Mouse (Mus musculus) heart, adult 2 months (tissue): ENCODE measurements around the gene Commd9. TPM values are rescaled to one million over a fixed set of nuclear protein-coding genes. Genes with fewer than 3 reads are reported as not detected.

Experiments
- DNase-seq, 2 experiments: peaks; one replicate each; pipeline ENCODE4 v3.0.0; 2021
- H3K27ac ChIP-seq: fragments of 200-600 bp; 2 replicates; pipeline ENCODE4 v1.8.1; 2022
- H3K27me3 ChIP-seq: fragments of 200-500 bp; 2 replicates; pipeline ENCODE4 v1.6.1; 2012; ENCODE audit warnings: mild to moderate bottlenecking, low read length, inconsistent platforms, mixed read lengths; ENCODE audit not compliant: control insufficient read depth, insufficient read depth
- H3K36me3 ChIP-seq: fragments of 200-500 bp; 2 replicates; pipeline ENCODE4 v1.6.1; 2012; ENCODE audit warnings: low read length, inconsistent platforms; ENCODE audit not compliant: control insufficient read depth, insufficient read depth
- H3K4me1 ChIP-seq: fragments of 200-500 bp; 2 replicates; pipeline ENCODE4 v1.6.1; 2011; ENCODE audit warnings: low read length; ENCODE audit not compliant: control insufficient read depth, insufficient read depth
- H3K4me3 ChIP-seq: fragments of 200-600 bp; 2 replicates; pipeline ENCODE4 v1.8.1; 2022
- H3K79me2 ChIP-seq: fragments of 200-500 bp; replicated peaks from 2 replicates; pipeline ENCODE4 v1.6.1; 2012; ENCODE audit warnings: mild to moderate bottlenecking, inconsistent platforms, low read length, moderate library complexity, mixed read lengths; ENCODE audit not compliant: control insufficient read depth, insufficient read depth
- H3K9ac ChIP-seq: fragments of 200-500 bp; 2 replicates; pipeline ENCODE4 v1.6.1; 2012; ENCODE audit warnings: low read depth, mild to moderate bottlenecking, control low read depth, inconsistent platforms, low read length, mixed read lengths
- CTCF ChIP-seq: fragments of 200-600 bp; IDR thresholded peaks from 2 replicates; pipeline ENCODE4 v1.8.1; 2022; ENCODE audit warnings: antibody characterized with exemption, mild to moderate bottlenecking, moderate library complexity
- EP300 ChIP-seq: fragments of 200-500 bp; IDR thresholded peaks from 2 replicates; pipeline ENCODE4 v1.6.1; 2011; ENCODE audit warnings: low read depth, low read length, control low read depth; ENCODE audit not compliant: insufficient read depth
- POLR2A ChIP-seq: fragments of 200-500 bp; IDR thresholded peaks from 2 replicates; pipeline ENCODE4 v1.6.1; 2011; ENCODE audit warnings: mild to moderate bottlenecking, low read depth, low read length, control low read depth; ENCODE audit not compliant: insufficient read depth
- WGBS: fragments of 180-500 bp; shearing (Covaris S2); methylation state at CpG from one replicate; pipeline ENCODE4 v1.1.7; 2018; 5-methylcytosine and 5-hydroxymethylcytosine counted together
- intact Hi-C: fragments of 180-260 bp; cut with DNase I; formaldehyde crosslinking; loops from one replicate; pipeline ENCODE4 v1.15.1; 2025
- polyA plus RNA-seq: library from polyadenylated mRNA; depleted of rRNA; stranded (reverse); fragments of >200 nt; gene quantifications from 2 replicates; pipeline ENCODE4 v1.2.3, GENCODE M21; 2012
- total RNA-seq, 2 experiments: library from RNA; stranded (reverse); gene quantifications; 2 replicates each; pipeline ENCODE4 v1.2.3; 2021

Gene Commd9
- total and polyA plus RNA-seq, 3 experiments: 23.7 to 54.7 (median 26.1) TPM

DNA sequence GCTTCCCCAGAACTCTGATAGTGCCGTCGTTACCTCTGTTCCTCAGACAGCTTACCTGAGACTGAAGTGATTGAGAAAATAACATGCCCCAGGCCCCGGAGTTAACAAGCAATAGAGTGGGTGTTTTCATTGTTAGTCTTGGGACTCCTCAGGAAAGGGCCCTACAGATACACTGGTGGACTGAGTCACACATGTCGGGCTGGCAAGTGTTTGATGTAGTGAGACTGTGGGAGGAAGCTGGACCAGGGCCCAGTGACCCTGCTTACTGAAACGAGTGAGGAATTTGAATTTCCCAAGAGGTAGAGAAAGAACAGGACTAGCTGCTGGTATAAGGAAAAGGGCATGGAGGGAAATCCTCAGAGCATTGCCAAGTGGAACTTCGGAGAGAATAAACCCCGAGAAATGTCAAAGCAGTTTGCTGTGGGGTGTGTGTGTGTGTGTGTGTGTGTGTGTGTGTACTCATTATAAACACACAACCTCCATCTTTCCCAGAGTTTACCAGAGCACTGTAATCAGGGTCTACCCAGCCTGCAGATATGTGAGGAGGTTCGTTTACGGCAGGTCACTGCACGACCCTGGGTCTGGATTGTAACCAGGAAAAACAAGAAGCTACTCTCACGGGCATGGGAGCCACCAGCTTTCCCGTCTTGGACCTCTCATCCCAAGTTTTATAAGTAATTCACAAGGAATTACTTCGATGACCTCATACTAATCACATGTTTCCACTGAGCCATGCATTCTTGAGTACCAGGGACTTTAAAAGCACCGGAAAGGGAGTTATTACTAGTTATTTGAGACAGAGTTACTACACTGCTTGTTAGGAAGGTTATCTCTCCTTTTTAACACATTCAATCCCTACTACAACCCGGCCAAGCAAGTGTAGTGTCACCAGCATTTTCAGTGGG lies 23.6 kb upstream of the Commd9 start:
- TF ChIP-seq CTCF: no peak
- no peak for TF ChIP-seq EP300
- no peak for TF ChIP-seq POLR2A
- Histone ChIP-seq H3K4me3 (no peak overlapping the region), H3K4me1 (no peaks in the 10 kb centered on the region; the same call in none of the 2 replicates), H3K27me3 (0 out of 2 replicates have a peak, but pooled peaks cover 2% of the 10 kb centered on the region), H3K27ac (no peak overlapping the region), H3K79me2 (no peaks in the 10 kb centered on the region), H3K9ac (no peak overlapping the region), H3K36me3 (no peaks in the 10 kb centered on the region)
- peak in 1 of 2 experiments; percentile 51 for DNase-seq
- WGBS: 33% methylated on average over 15 of the region's 15 CpGs
- intact Hi-C loops: no loop called here

DNA sequence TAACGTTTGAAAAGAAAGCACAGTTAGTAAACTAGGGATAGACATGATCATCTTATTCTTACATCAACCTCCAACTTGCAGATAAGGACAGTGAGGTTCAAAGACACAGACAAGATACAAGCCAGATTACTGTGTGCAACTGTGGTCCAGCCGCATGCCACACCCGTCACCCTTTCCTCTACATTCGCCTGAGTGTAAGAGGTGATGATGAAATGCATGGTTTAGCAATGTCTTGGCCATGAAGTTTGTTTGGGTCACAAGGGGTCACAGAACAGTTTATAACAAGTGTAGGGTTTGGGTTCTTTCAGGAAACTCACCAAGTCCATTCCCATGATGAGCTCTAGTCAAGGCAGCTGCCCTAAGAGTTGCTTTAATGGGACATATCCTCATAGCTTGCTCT lies 17.4 kb upstream of the Commd9 start:
- no peak for DNase-seq
- Histone ChIP-seq H3K27me3 (no peaks in the 10 kb centered on the region), H3K4me1 (no peaks in the 10 kb centered on the region), H3K36me3 (no peaks in the 10 kb centered on the region), H3K79me2 (no peaks in the 10 kb centered on the region), H3K9ac (no peak overlapping the region), H3K4me3 (no peak overlapping the region), H3K27ac (no peak overlapping the region)
- intact Hi-C loops: no loop called here
- 77% methylated on average over 4 of the region's 4 CpGs for WGBS
- TF ChIP-seq POLR2A: no peak
- no peak for TF ChIP-seq CTCF
- no peak for TF ChIP-seq EP300

GRCm38 (mm10) chr2:101871179-101871578 lies 14.9 kb upstream of the Commd9 start:
- no peak for TF ChIP-seq POLR2A
- TF ChIP-seq CTCF: peak; percentile 82
- 0 out of 2 replicates have a peak overlapping the region, but pooled peaks have one; percentile 24 for H3K4me3 ChIP-seq
- H3K9ac ChIP-seq: peak overlapping the region; percentile 28
- no peaks in the 10 kb centered on the region for H3K27me3 ChIP-seq
- no peaks in the 10 kb centered on the region for H3K79me2 ChIP-seq
- intact Hi-C loops: loop anchor here (1.0 to 2.0 kb wide), 3 partner anchors 164 to 206 kb away; no protein-coding TSS in a partner anchor
- no peak overlapping the region for H3K27ac ChIP-seq
- H3K36me3 ChIP-seq: no peaks in the 10 kb centered on the region
- no peaks in the 10 kb centered on the region for H3K4me1 ChIP-seq
- DNase-seq: peak; percentile 16 to 39
- 19% methylated on average over 14 of the region's 14 CpGs for WGBS

DNA sequence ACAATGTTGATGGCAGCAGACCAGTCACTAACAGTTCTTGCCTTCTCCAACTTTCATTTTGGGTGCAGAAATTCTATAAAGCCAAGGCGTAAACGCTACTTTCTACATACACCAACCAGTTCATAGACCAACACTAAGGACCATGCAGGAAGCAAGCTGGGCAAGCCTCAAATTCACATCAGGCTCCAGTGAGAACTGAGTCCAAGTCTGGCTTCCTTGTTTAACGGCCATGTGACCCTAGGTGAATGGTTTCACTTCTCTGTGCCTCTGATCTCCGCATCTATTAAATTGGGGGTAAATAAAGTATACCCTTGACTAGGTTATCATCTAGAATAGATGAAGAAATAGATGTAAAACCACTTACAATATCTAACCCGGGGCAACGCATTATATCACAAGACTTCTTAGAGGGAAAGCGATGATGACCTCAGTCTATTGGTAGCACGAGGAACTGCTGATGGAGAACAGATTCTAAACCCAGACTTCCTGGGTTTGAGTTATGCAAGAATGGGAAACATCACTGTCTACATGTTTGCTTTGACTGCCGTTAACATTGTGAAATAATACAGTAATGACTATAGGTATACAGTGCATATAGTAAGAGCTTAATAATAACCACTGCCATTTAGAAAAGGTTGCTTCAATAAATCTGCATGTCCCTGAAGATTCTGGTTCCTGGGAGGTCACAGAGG lies 4.4 kb upstream of the Commd9 start:
- H3K36me3 ChIP-seq: no peaks in the 10 kb centered on the region
- intact Hi-C loops: loop anchor here (10.0 kb wide), 1 partner anchor 1193 kb away; the partner anchor contains the start of genes Apip and Pdhx

GRCm38 (mm10) chr2:101882998-101883397 lies 3.0 kb upstream of the Commd9 start, which contains the start of gene Prr5l:
Gene Prr5l, minus strand, starts transcription at chr2:101883027.
- Histone ChIP-seq H3K27ac (no peak within 1 kb of the TSS), H3K27me3 (no peaks in the 10 kb centered on the region), H3K79me2 (no peaks in the 10 kb centered on the region), H3K36me3 (peaks cover 2% of the 10 kb centered on the region; the same call in 1 of the 2 replicates), H3K4me3 (no peak within 1 kb of the TSS), H3K9ac (no peak within 1 kb of the TSS), H3K4me1 (peaks cover 1% of the 10 kb centered on the region; the same call in 1 of the 2 replicates)
- DNase-seq: no peak
- TF ChIP-seq EP300 (no peak), POLR2A (no peak), CTCF (no peak)
- 32% methylated on average over 3 of the region's 3 CpGs for WGBS
- intact Hi-C loops: loop anchor here (10.0 kb wide), 1 partner anchor 1192 kb away; the partner anchor contains the start of genes Apip and Pdhx

More for the DNA sequence above, 4.4 kb upstream of the Commd9 start:
- Histone ChIP-seq H3K79me2 (no peaks in the 10 kb centered on the region), H3K27ac (no peak overlapping the region), H3K27me3 (no peaks in the 10 kb centered on the region), H3K4me3 (no peak overlapping the region), H3K4me1 (peaks cover 1% of the 10 kb centered on the region; the same call in 1 of the 2 replicates), H3K9ac (no peak overlapping the region)
- DNase-seq: no peak
- 68% methylated on average over 9 of the region's 9 CpGs for WGBS
- TF ChIP-seq EP300 (no peak), CTCF (no peak), POLR2A (no peak)
